Mouse (Mus musculus) forebrain, postnatal 0 days (tissue): ENCODE data around the gene Lypd4. TPM values are rescaled to one million over a fixed set of nuclear protein-coding genes. Genes with fewer than 3 reads are reported as not detected.

Experiments used
- ATAC-seq: fragments of 200-750 bp; cut with Nextera tagmentation; 2 replicates; pipeline ENCODE4 v1.8.0; 2017; ENCODE audit warnings: mild to moderate bottlenecking, moderate library complexity
- DNase-seq: peaks from one replicate; pipeline ENCODE4 v3.0.0-alpha.2; 2015
- H3K27ac ChIP-seq: fragments of 300-500 bp; sonication (generic); 2 replicates; pipeline ENCODE4 v1.5.1; 2014; ENCODE audit warnings: low read depth, mild to moderate bottlenecking, antibody characterized with exemption, low read length, moderate library complexity, mixed read lengths
- H3K27me3 ChIP-seq: fragments of 300-500 bp; sonication (generic); 2 replicates; pipeline ENCODE4 v1.6.1; 2014; ENCODE audit warnings: mild to moderate bottlenecking, low read length, mixed read lengths; ENCODE audit not compliant: insufficient read depth
- H3K36me3 ChIP-seq: fragments of 300-500 bp; sonication (generic); 2 replicates; pipeline ENCODE4 v1.6.1; 2014; ENCODE audit warnings: mild to moderate bottlenecking, moderate library complexity; ENCODE audit not compliant: insufficient read depth
- H3K4me1 ChIP-seq: fragments of 300-500 bp; sonication (generic); 2 replicates; pipeline ENCODE4 v1.6.1; 2014; ENCODE audit warnings: antibody characterized with exemption; ENCODE audit not compliant: insufficient read depth
- H3K4me2 ChIP-seq: fragments of 300-500 bp; sonication (generic); 2 replicates; pipeline ENCODE4 v1.6.1; 2014; ENCODE audit warnings: low read depth, mild to moderate bottlenecking, moderate library complexity
- H3K4me3 ChIP-seq: fragments of 300-500 bp; sonication (generic); 2 replicates; pipeline ENCODE4 v1.5.1; 2014; ENCODE audit warnings: low read depth, low read length, mixed read lengths
- H3K9ac ChIP-seq: fragments of 300-500 bp; sonication (generic); 2 replicates; pipeline ENCODE4 v1.6.1; 2014; ENCODE audit warnings: mild to moderate bottlenecking
- H3K9me3 ChIP-seq: fragments of 300-500 bp; sonication (generic); 2 replicates; pipeline ENCODE4 v1.6.1; 2016; ENCODE audit warnings: low read length
- CTCF ChIP-seq: sonication (generic); IDR thresholded peaks from 2 replicates; pipeline ENCODE4 v1.5.1; 2016; ENCODE audit warnings: antibody characterized with exemption, control low read depth, low read depth
- WGBS: fragments of 180-500 bp; shearing (Covaris S2); extraction: QIAGEN DNeasy Blood & Tissue Kit; methylation state at CpG from one replicate; pipeline ENCODE4 v1.1.7; 2014; 5-methylcytosine and 5-hydroxymethylcytosine counted together
- polyA plus RNA-seq: library from polyadenylated mRNA; unstranded; fragments of >200 nt; fragmentation: Nextera tagmentation; extraction: Ambion mirVana; gene quantifications from 2 replicates; pipeline ENCODE4 v1.2.1, GENCODE M21; 2015
- total RNA-seq: library from RNA; depleted of rRNA; stranded (reverse); fragments of >200 nt; gene quantifications from 2 replicates; pipeline ENCODE4 v1.2.3, GENCODE M21; 2014; rRNA removed

The Lypd4 gene
- total and polyA plus RNA-seq, 2 experiments from 2014 or later: not detected

- no peak overlapping the region for H3K9ac ChIP-seq
- DNase-seq: no peak
- no peaks in the 10 kb centered on the region for H3K4me1 ChIP-seq
- H3K4me3 ChIP-seq: no peak overlapping the region
- WGBS: 93% methylated on average over 4 of the region's 4 CpGs
- no peak overlapping the region for H3K4me2 ChIP-seq
- ATAC-seq: no peak
- no peaks in the 10 kb centered on the region for H3K36me3 ChIP-seq
- no peak for TF ChIP-seq CTCF
- no peaks in the 10 kb centered on the region for H3K9me3 ChIP-seq
- no peaks in the 10 kb centered on the region for H3K27me3 ChIP-seq
- H3K27ac ChIP-seq: no peak overlapping the region
Observed at GRCm38 (mm10) chr7:24827181-24827580, 42.6 kb downstream of the Lypd4 start.

DNA sequence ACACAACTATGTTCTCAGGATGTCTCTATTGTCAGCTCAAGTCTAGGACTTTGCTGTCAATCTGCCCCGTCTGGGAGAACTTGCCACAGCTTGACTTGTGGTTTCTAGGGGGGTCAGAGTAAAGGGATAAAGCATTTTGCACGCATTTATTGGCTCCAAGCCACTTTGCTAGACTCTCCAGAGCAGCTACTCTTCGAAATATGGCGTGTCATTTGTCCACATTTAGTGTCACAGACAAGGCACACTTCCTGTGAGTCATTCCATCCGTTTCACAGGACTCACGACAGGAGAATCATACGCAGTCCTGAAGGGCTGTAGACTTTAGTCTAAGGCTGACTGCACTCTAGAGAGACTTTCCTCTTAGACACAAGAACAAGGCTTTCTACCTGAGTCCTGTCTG is 45.3 kb downstream of the Lypd4 start:
- Histone ChIP-seq H3K4me2 (no peak overlapping the region), H3K9me3 (no peaks in the 10 kb centered on the region), H3K27ac (no peak overlapping the region), H3K27me3 (no peaks in the 10 kb centered on the region), H3K36me3 (no peaks in the 10 kb centered on the region), H3K4me1 (no peaks in the 10 kb centered on the region), H3K4me3 (no peak overlapping the region), H3K9ac (no peak overlapping the region)
- 75% methylated on average over 7 of the region's 7 CpGs for WGBS
- TF ChIP-seq CTCF: no peak
- DNase-seq (no peak), ATAC-seq (no peak)

DNA sequence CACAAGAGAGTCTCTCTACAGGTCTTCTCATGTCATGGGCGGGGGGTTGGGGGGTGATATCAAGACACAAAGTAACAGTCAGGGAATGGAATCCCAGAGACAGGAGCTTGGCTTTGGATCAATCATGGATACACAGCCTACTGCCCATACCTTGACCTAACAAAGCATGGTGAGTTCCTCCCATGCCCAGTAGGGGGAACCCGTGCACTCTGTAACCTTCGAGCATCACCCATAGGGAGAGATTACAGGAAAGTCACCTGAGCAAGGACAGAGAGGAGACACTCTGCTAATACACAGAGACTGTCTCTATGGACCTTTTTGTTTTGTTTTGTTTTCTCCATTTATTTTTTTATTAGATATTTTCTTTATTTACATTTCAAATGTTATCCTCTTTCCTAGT is 52.2 kb downstream of the Lypd4 start:
- Histone ChIP-seq H3K9ac (no peak overlapping the region), H3K9me3 (no peaks in the 10 kb centered on the region), H3K4me1 (no peaks in the 10 kb centered on the region), H3K4me2 (no peak overlapping the region), H3K27me3 (no peaks in the 10 kb centered on the region), H3K4me3 (no peak overlapping the region), H3K27ac (no peak overlapping the region), H3K36me3 (no peaks in the 10 kb centered on the region)
- no peak for ATAC-seq
- DNase-seq: peak; percentile 24
- TF ChIP-seq CTCF: peak; percentile 76
- 0% methylated on average over 3 of the region's 3 CpGs for WGBS

Other genes starting within 250 kb of the Lypd4 start
- gene Lypd3, start 233.4 kb downstream of the Lypd4 start, total RNA-seq: 0.23 and 0.33 TPM in 2 replicates
- gene Lypd3, start 233.4 kb downstream of the Lypd4 start, polyA plus RNA-seq: 0.67 and 1.3 TPM in 2 replicates
- gene Tex101, start 193.3 kb downstream of the Lypd4 start, total RNA-seq: not detected in 2 replicates
- gene Tex101, start 193.3 kb downstream of the Lypd4 start, polyA plus RNA-seq: not detected in 2 replicates
- not detected in 2 replicates for gene BC049730, start 160.7 kb downstream of the Lypd4 start, total RNA-seq
- not detected in 2 replicates for gene BC049730, start 160.7 kb downstream of the Lypd4 start, polyA plus RNA-seq
- gene Gm4763, start 143.0 kb downstream of the Lypd4 start, total RNA-seq: not detected in 2 replicates
- not detected in 2 replicates for gene Gm4763, start 143.0 kb downstream of the Lypd4 start, polyA plus RNA-seq
- gene Cd177, start 109.6 kb downstream of the Lypd4 start, total RNA-seq: 0.48 TPM in 1 of 2 replicates, not detected in the other
- 0.27 and 0.28 TPM in 2 replicates for gene Cd177, start 109.6 kb downstream of the Lypd4 start, polyA plus RNA-seq
- gene Ceacam10, start 92.7 kb downstream of the Lypd4 start, total RNA-seq: 0.57 TPM in 1 of 2 replicates, not detected in the other
- gene Ceacam10, start 92.7 kb downstream of the Lypd4 start, polyA plus RNA-seq: 0.14 TPM in 1 of 2 replicates, not detected in the other
- gene Gm9844, start 7.7 kb downstream of the Lypd4 start, total RNA-seq: 26.5 and 99.9 TPM in 2 replicates
- 35.2 and 38.2 TPM in 2 replicates for gene Gm9844, start 7.7 kb downstream of the Lypd4 start, polyA plus RNA-seq
- gene Dmrtc2, start 116 bp upstream of the Lypd4 start, total RNA-seq: 0.08 TPM in 1 of 2 replicates, not detected in the other
- 0.23 and 0.28 TPM in 2 replicates for gene Dmrtc2, start 116 bp upstream of the Lypd4 start, polyA plus RNA-seq
- 581 and 723 TPM in 2 replicates for gene Rps19, start 14.4 kb upstream of the Lypd4 start, total RNA-seq
- 1,350 and 1,888 TPM in 2 replicates for gene Rps19, start 14.4 kb upstream of the Lypd4 start, polyA plus RNA-seq
- gene Cd79a, start 27.4 kb upstream of the Lypd4 start, total RNA-seq: 0.15 and 0.33 TPM in 2 replicates
- gene Cd79a, start 27.4 kb upstream of the Lypd4 start, polyA plus RNA-seq: 0.47 and 0.54 TPM in 2 replicates
- 24.5 and 30.3 TPM in 2 replicates for gene Arhgef1, start 33.0 kb upstream of the Lypd4 start, total RNA-seq
- 16.7 and 26.8 TPM in 2 replicates for gene Arhgef1, start 33.0 kb upstream of the Lypd4 start, polyA plus RNA-seq
- gene Gm4881, start 74.6 kb upstream of the Lypd4 start, total RNA-seq: 0.54 and 2.1 TPM in 2 replicates
- 0.33 and 0.97 TPM in 2 replicates for gene Gm4881, start 74.6 kb upstream of the Lypd4 start, polyA plus RNA-seq
- 359 and 362 TPM in 2 replicates for gene Rabac1, start 102.8 kb upstream of the Lypd4 start, total RNA-seq
- gene Rabac1, start 102.8 kb upstream of the Lypd4 start, polyA plus RNA-seq: 393 and 448 TPM in 2 replicates
- 204 and 256 TPM in 2 replicates for gene Atp1a3, start 136.0 kb upstream of the Lypd4 start, total RNA-seq
- gene Atp1a3, start 136.0 kb upstream of the Lypd4 start, polyA plus RNA-seq: 432 and 535 TPM in 2 replicates
- 94.1 and 106 TPM in 2 replicates for gene Grik5, start 202.4 kb upstream of the Lypd4 start, total RNA-seq
- gene Grik5, start 202.4 kb upstream of the Lypd4 start, polyA plus RNA-seq: 10.2 and 15.8 TPM in 2 replicates
- 25.4 and 31.5 TPM in 2 replicates for gene Zfp574, start 202.6 kb upstream of the Lypd4 start, total RNA-seq
- 30.6 and 33.0 TPM in 2 replicates for gene Zfp574, start 202.6 kb upstream of the Lypd4 start, polyA plus RNA-seq